Mouse (Mus musculus) CH12.LX (cell line): Measurements from ENCODE around the gene Cnksr3. TPM values are rescaled to one million over a fixed set of nuclear protein-coding genes. Genes with fewer than 3 reads are reported as not detected.
A peak's percentile ranks its signal among the peaks of the same experiment; 100 is the strongest.

ENCODE experiments used
- DNase-seq: peaks from one replicate; pipeline ENCODE4 v3.0.0-alpha.2; 2013; ENCODE audit errors: extremely low read depth
- H3K27ac ChIP-seq: 2 replicates; pipeline ENCODE4 v1.5.1; 2012; ENCODE audit warnings: low read depth, mild to moderate bottlenecking, control low read depth, moderate library complexity; ENCODE audit not compliant: insufficient read depth
- H3K27me3 ChIP-seq: replicated peaks from 2 replicates; pipeline ENCODE3; 2012; ENCODE audit warnings: inconsistent platforms
- H3K36me3 ChIP-seq, 2 experiments: replicated peaks in 1 of 2; 2 replicates each; pipeline versions ENCODE3 to v1.6.1; 2012; ENCODE audit warnings: inconsistent platforms in 1 of 2, low read length in 1 of 2, mild to moderate bottlenecking in 1 of 2, mixed read lengths in 1 of 2, moderate library complexity in 1 of 2; ENCODE audit not compliant: control insufficient read depth in 1 of 2, insufficient read depth in 1 of 2
- H3K4me1 ChIP-seq, 2 experiments: 2 replicates each; pipeline ENCODE4 v1.6.1; 2012; ENCODE audit warnings: inconsistent platforms in 1 of 2, moderate library complexity in 1 of 2; ENCODE audit not compliant: insufficient read depth in 2 of 2, control insufficient read depth in 1 of 2
- H3K4me2 ChIP-seq: 2 replicates; pipeline ENCODE4 v1.6.1; 2012; ENCODE audit warnings: low read depth, mild to moderate bottlenecking, control low read depth; ENCODE audit not compliant: poor library complexity, insufficient read depth, severe bottlenecking
- H3K4me3 ChIP-seq, 3 experiments: fragments of 150-350 bp in 1 of 3; sonication (generic) in 1 of 3; replicated peaks in 1 of 3; 2 replicates each; pipeline versions ENCODE3 to v1.5.1; 2011 to 2012; ENCODE audit warnings: low read depth in 2 of 3, low read length in 2 of 3, mild to moderate bottlenecking in 2 of 3, moderate library complexity in 2 of 3, control low read depth in 1 of 3, improper control_type of control experiment in 1 of 3, inconsistent platforms in 1 of 3, mixed read lengths in 1 of 3; ENCODE audit not compliant: poor library complexity in 1 of 3
- H3K79me2 ChIP-seq: replicated peaks from 2 replicates; pipeline ENCODE4 v1.6.1; 2012; ENCODE audit warnings: mild to moderate bottlenecking, moderate library complexity; ENCODE audit not compliant: control insufficient read depth, poor library complexity, insufficient read depth, severe bottlenecking; ENCODE audit errors: extremely low read depth
- H3K9ac ChIP-seq: 2 replicates; pipeline ENCODE4 v1.6.1; 2012; ENCODE audit warnings: low read depth, mild to moderate bottlenecking, control low read depth, moderate library complexity; ENCODE audit not compliant: insufficient read depth
- H3K9me3 ChIP-seq: replicated peaks from 2 replicates; pipeline ENCODE3; 2012; ENCODE audit warnings: low read length, inconsistent platforms, mixed read lengths
- BHLHE40 ChIP-seq: IDR thresholded peaks from 2 replicates; pipeline ENCODE4 v1.6.1; 2011; ENCODE audit warnings: mild to moderate bottlenecking, low read depth, low read length, improper control_type of control experiment
- CHD2 ChIP-seq: IDR thresholded peaks from 2 replicates; pipeline ENCODE4 v1.6.1; 2011; ENCODE audit warnings: low read length, improper control_type of control experiment
- CTCF ChIP-seq, 2 experiments: IDR thresholded peaks in 1 of 2; conservative IDR thresholded peaks in 1 of 2; 2 replicates each; pipeline ENCODE4 v1.5.1; 2011 to 2012; ENCODE audit warnings: low read depth in 2 of 2, low read length in 2 of 2, improper control_type of control experiment in 1 of 2, inconsistent platforms in 1 of 2, mild to moderate bottlenecking in 1 of 2, moderate library complexity in 1 of 2
- E2F4 ChIP-seq: IDR thresholded peaks from 2 replicates; pipeline ENCODE4 v1.6.1; 2011; ENCODE audit warnings: low read depth, low read length, improper control_type of control experiment; ENCODE audit not compliant: insufficient replicate concordance
- ELF1 ChIP-seq: IDR thresholded peaks from 2 replicates; pipeline ENCODE4 v1.6.1; 2014; ENCODE audit warnings: low read depth, mild to moderate bottlenecking, inconsistent platforms, low read length, improper control_type of control experiment
- EP300 ChIP-seq: IDR thresholded peaks from 2 replicates; pipeline ENCODE4 v1.6.1; 2011; ENCODE audit warnings: low read length, improper control_type of control experiment
- ETS1 ChIP-seq: conservative IDR thresholded peaks from 2 replicates; pipeline ENCODE4 v1.6.1; 2012; ENCODE audit warnings: low read depth, mild to moderate bottlenecking, inconsistent platforms, low read length, improper control_type of control experiment, moderate library complexity
- GABPA ChIP-seq: IDR thresholded peaks from 2 replicates; pipeline ENCODE4 v1.6.1; 2012; ENCODE audit warnings: low read depth, low read length, improper control_type of control experiment, inconsistent platforms; ENCODE audit not compliant: insufficient replicate concordance
- HCFC1 ChIP-seq: IDR thresholded peaks from 2 replicates; pipeline ENCODE4 v1.6.1; 2012; ENCODE audit warnings: low read depth, mild to moderate bottlenecking, inconsistent platforms, low read length, improper control_type of control experiment
- IRF4 ChIP-seq: IDR thresholded peaks from 2 replicates; pipeline ENCODE4 v1.6.1; 2014; ENCODE audit warnings: low read depth, mild to moderate bottlenecking, inconsistent platforms, low read length, improper control_type of control experiment
- JUN ChIP-seq: IDR thresholded peaks from 2 replicates; pipeline ENCODE4 v1.6.1; 2011; ENCODE audit warnings: low read depth, mild to moderate bottlenecking, low read length, improper control_type of control experiment, moderate library complexity; ENCODE audit not compliant: insufficient read depth
- JUND ChIP-seq: conservative IDR thresholded peaks from 2 replicates; pipeline ENCODE4 v1.6.1; 2011; ENCODE audit warnings: low read depth, low read length, improper control_type of control experiment
- KAT2A ChIP-seq: IDR thresholded peaks from 2 replicates; pipeline ENCODE4 v1.6.1; 2012; ENCODE audit warnings: low read length, improper control_type of control experiment, inconsistent platforms; ENCODE audit not compliant: insufficient replicate concordance
- MAFK ChIP-seq: IDR thresholded peaks from 2 replicates; pipeline ENCODE4 v1.6.1; 2011; ENCODE audit warnings: low read length, improper control_type of control experiment; ENCODE audit not compliant: insufficient replicate concordance
- MAX ChIP-seq: IDR thresholded peaks from 2 replicates; pipeline ENCODE4 v1.6.1; 2011; ENCODE audit warnings: low read length, improper control_type of control experiment
- MEF2A ChIP-seq: IDR thresholded peaks from 2 replicates; pipeline ENCODE4 v1.6.1; 2014; ENCODE audit warnings: low read depth, mild to moderate bottlenecking, inconsistent platforms, low read length, improper control_type of control experiment, borderline replicate concordance
- MYC ChIP-seq: IDR thresholded peaks from 2 replicates; pipeline ENCODE4 v1.6.1; 2011; ENCODE audit warnings: low read depth, mild to moderate bottlenecking, improper control_type of control experiment, low read length
- NELFE ChIP-seq: IDR thresholded peaks from 2 replicates; pipeline ENCODE4 v1.6.1; 2011; ENCODE audit warnings: low read depth, low read length, improper control_type of control experiment
- PAX5 ChIP-seq: IDR thresholded peaks from 2 replicates; pipeline ENCODE4 v1.6.1; 2012; ENCODE audit warnings: low read length, inconsistent platforms, mixed read lengths
- POLR2A ChIP-seq: IDR thresholded peaks from 2 replicates; pipeline ENCODE4 v1.6.1; 2011; ENCODE audit warnings: low read depth, mild to moderate bottlenecking, improper control_type of control experiment, low read length
- POLR2AphosphoS2 ChIP-seq: IDR thresholded peaks from 2 replicates; pipeline ENCODE4 v1.6.1; 2011; ENCODE audit warnings: low read depth, low read length, improper control_type of control experiment
- RAD21 ChIP-seq: IDR thresholded peaks from 2 replicates; pipeline ENCODE4 v1.6.1; 2011; ENCODE audit warnings: low read depth, mild to moderate bottlenecking, low read length, improper control_type of control experiment, moderate library complexity
- RCOR1 ChIP-seq: conservative IDR thresholded peaks from 2 replicates; pipeline ENCODE4 v1.6.1; 2012; ENCODE audit warnings: low read depth, mild to moderate bottlenecking, inconsistent platforms, low read length, improper control_type of control experiment
- SIN3A ChIP-seq: IDR thresholded peaks from 2 replicates; pipeline ENCODE4 v1.6.1; 2012; ENCODE audit warnings: low read length, improper control_type of control experiment, inconsistent platforms
- SMC3 ChIP-seq: IDR thresholded peaks from 2 replicates; pipeline ENCODE4 v1.6.1; 2011; ENCODE audit warnings: low read depth, low read length, improper control_type of control experiment
- TCF12 ChIP-seq: IDR thresholded peaks from 2 replicates; pipeline ENCODE4 v1.6.1; 2014; ENCODE audit warnings: low read depth, mild to moderate bottlenecking, inconsistent platforms, low read length, improper control_type of control experiment
- UBTF ChIP-seq: IDR thresholded peaks from 2 replicates; pipeline ENCODE4 v1.6.1; 2012; ENCODE audit warnings: low read depth, mild to moderate bottlenecking, inconsistent platforms, low read length, improper control_type of control experiment, moderate library complexity
- USF1 ChIP-seq: IDR thresholded peaks from 2 replicates; pipeline ENCODE4 v1.6.1; 2014; ENCODE audit warnings: low read depth, mild to moderate bottlenecking, inconsistent platforms, low read length, improper control_type of control experiment
- USF2 ChIP-seq: conservative IDR thresholded peaks from 2 replicates; pipeline ENCODE4 v1.6.1; 2011; ENCODE audit warnings: low read depth, low read length, improper control_type of control experiment
- ZC3H11A ChIP-seq: IDR thresholded peaks from 2 replicates; pipeline ENCODE4 v1.6.1; 2012; ENCODE audit warnings: low read depth, mild to moderate bottlenecking, inconsistent platforms, low read length, improper control_type of control experiment
- ZKSCAN1 ChIP-seq: IDR thresholded peaks from 2 replicates; pipeline ENCODE4 v1.6.1; 2012; ENCODE audit warnings: low read depth, inconsistent platforms, low read length, improper control_type of control experiment, borderline replicate concordance
- ZMIZ1 ChIP-seq: IDR thresholded peaks from 2 replicates; pipeline ENCODE4 v1.6.1; 2012; ENCODE audit warnings: low read depth, mild to moderate bottlenecking, inconsistent platforms, low read length, improper control_type of control experiment
- ZNF384 ChIP-seq: IDR thresholded peaks from 2 replicates; pipeline ENCODE4 v1.6.1; 2012; ENCODE audit warnings: low read depth, low read length, improper control_type of control experiment, inconsistent platforms
- dilution Hi-C: fragments of 300-500 bp; cut with MboI; formaldehyde crosslinking; loops from 2 replicates; pipeline ENCODE4 v1.14.3; 2020; ENCODE audit warnings: low sequenced_read_pairs; ENCODE audit not compliant: extremely low pct_unique_long_range_greater_than_20kb, extremely low pct_ligation_motif_present
- in situ Hi-C: fragments of 300-500 bp; cut with MboI; formaldehyde crosslinking; loops from 3 replicates; pipeline ENCODE4 v1.14.3; 2019; ENCODE audit warnings: low sequenced_read_pairs, low pct_ligation_motif_present, low pct_unique_long_range_greater_than_20kb, mixed read lengths
- polyA plus RNA-seq: library from polyadenylated mRNA; unstranded; fragments of >175 nt; gene quantifications from 2 replicates; pipeline ENCODE4 v1.2.1, GENCODE M21; 2012; ENCODE audit warnings: low read depth; ENCODE audit not compliant: insufficient read length
- total RNA-seq, 2 experiments: library from RNA; depleted of rRNA; stranded (reverse); fragments of 300-350 nt in 1 of 2; fragments of >200 nt in 1 of 2; gene quantifications; 2 replicates each; pipeline ENCODE4 v1.2.3; 2012 to 2014

The Cnksr3 gene
- total and polyA plus RNA-seq, 3 experiments = 0.72 to 3.9 (median 2.9) TPM

- in situ Hi-C loops (loop anchor here (5.0 kb wide), 1 partner anchor 189 kb away; no protein-coding TSS in a partner anchor), dilution Hi-C loops (no loop called here)
- no peak overlapping the region for H3K27ac ChIP-seq
- H3K36me3 ChIP-seq = no peaks in the 10 kb centered on the region
- H3K79me2 ChIP-seq = no peaks in the 10 kb centered on the region
- H3K27me3 ChIP-seq = no peaks in the 10 kb centered on the region
- DNase-seq = no peak
- H3K4me2 ChIP-seq = no peak overlapping the region
- H3K4me1 ChIP-seq = peaks cover 3 to 27% of the 10 kb centered on the region in 2 experiments; a peak in 3 of 4 replicates
- no peak overlapping the region for H3K4me3 ChIP-seq
- no peak overlapping the region for H3K9ac ChIP-seq
- TF ChIP-seq TCF12 = no peak
- no peak for TF ChIP-seq SMC3
- peaks cover 6% of the 10 kb centered on the region for H3K9me3 ChIP-seq
Observed at GRCm38 (mm10) chr10:7076662-7077211, 135.3 kb downstream of the Cnksr3 start.

- Histone ChIP-seq H3K9ac (no peak overlapping the region), H3K4me1 (peaks cover 3 to 27% of the 10 kb centered on the region in 2 experiments; a peak in 3 of 4 replicates), H3K79me2 (no peaks in the 10 kb centered on the region), H3K27ac (no peak overlapping the region), H3K9me3 (peaks cover 6% of the 10 kb centered on the region), H3K36me3 (no peaks in the 10 kb centered on the region), H3K27me3 (no peaks in the 10 kb centered on the region), H3K4me3 (no peak overlapping the region), H3K4me2 (0 out of 2 replicates have a peak overlapping the region, but pooled peaks have one; percentile 31)
- in situ Hi-C loops (loop anchor here (5.0 kb wide), 1 partner anchor 189 kb away; no protein-coding TSS in a partner anchor), dilution Hi-C loops (no loop called here)
- peak; percentile 70 for DNase-seq
- TF ChIP-seq EP300 (no peak), ZNF384 (no peak), CTCF (conservative IDR thresholded peaks at IDR 0.05 in 1 of 2, IDR thresholded peaks at IDR 0.05 in 1 of 2; ENCODE audit: low read depth in 2 of 2, low read length in 2 of 2) (peak; percentile 32 to 90; a peak in 2 of 4 replicates), MAX (no peak), MAFK (no peak), UBTF (no peak), KAT2A (no peak), SMC3 (peak; percentile 94), GABPA (no peak), SIN3A (no peak), ZKSCAN1 (no peak), USF2 (no peak), ZC3H11A (peak; percentile 51), CHD2 (no peak), PAX5 (no peak), ZMIZ1 (no peak), POLR2AphosphoS2 (no peak), POLR2A (no peak), JUND (no peak), MEF2A (peak; percentile 84; the same call in 1 of the 2 replicates), E2F4 (no peak), MYC (no peak), HCFC1 (no peak), BHLHE40 (no peak), TCF12 (no peak), ELF1 (no peak), RCOR1 (no peak), RAD21 (peak; percentile 80), IRF4 (no peak), USF1 (no peak), JUN (peak; percentile 44; the same call in 1 of the 2 replicates), ETS1 (no peak), NELFE (no peak)
Observed at GRCm38 (mm10) chr10:7076201-7076600, 135.8 kb downstream of the Cnksr3 start.
